Mouse (Mus musculus) lung, postnatal 36 days (tissue): ENCODE measurements at regions not wholly inside any gene's neighbourhood (a gene's known extent, or its start where the extent isn't known, plus 50 kb on each side); places are given as distances from the start of the nearest gene placed in this dataset.
A peak's percentile ranks its signal among the peaks of the same experiment; 100 is the strongest.

Experiments
- DNase-seq: peaks from one replicate; pipeline ENCODE4 v3.0.0; 2022; ENCODE audit warnings: mixed read lengths

DNA sequence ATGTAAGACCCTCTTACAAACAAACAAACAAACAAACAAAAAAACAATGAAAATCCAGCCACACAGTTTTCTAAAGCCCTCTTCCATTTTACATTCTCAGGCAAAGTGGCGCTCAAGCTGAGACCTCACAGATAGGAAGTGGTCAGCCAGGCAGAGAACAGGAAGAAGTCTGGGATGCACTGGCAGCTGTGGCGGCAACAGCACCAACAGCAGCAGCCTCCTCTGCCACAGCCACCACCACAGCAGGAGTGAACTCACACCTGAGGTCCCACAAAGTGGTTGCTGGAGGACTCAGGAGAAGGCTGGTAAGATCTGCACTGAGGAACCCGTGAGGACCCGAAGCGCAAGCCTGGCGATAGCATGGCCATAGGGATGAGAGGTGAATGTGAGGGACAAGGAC is 156.3 kb downstream of the Grm4 start:
- DNase-seq, result no peak

DNA sequence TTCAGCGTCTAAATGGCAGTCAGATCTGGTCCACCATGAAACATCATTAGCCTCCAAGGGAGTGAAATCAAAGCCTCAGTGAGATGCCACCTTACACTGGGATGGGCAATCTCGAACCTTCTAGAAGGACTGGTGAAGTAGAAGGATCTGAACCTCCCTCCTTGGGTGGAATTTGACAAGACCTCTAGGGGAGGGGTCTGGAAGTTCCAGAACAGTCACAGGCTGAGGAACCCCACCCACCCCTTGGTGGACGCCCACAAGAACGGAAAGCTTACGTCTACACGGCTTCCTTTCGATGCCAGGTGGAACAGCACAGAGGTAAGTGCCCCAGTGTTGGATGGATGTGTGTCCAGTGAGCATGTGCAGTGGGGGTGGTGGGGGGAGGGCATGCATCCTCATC is 156.9 kb downstream of the Grm4 start:
- no peak for DNase-seq

DNA sequence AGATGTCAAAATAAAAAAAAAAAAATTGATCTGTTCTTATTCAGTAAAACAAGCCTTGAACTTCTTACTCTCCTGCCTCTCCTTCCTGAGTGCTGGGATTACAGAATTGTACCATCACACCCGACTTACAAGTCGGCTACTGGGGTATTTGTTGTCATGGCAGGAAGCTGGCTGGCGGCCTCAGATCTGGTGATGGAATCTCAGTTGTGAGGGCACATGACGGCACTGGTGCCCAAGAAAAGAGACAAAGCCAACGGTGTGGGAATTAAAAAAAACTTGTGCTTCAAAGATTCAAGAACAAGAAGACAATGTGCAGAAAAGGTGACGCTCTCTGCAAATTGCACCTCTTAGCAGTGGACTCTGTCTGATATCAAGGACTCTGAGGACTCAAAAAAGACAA is 157.3 kb downstream of the Grm4 start:
- no peak for DNase-seq

DNA sequence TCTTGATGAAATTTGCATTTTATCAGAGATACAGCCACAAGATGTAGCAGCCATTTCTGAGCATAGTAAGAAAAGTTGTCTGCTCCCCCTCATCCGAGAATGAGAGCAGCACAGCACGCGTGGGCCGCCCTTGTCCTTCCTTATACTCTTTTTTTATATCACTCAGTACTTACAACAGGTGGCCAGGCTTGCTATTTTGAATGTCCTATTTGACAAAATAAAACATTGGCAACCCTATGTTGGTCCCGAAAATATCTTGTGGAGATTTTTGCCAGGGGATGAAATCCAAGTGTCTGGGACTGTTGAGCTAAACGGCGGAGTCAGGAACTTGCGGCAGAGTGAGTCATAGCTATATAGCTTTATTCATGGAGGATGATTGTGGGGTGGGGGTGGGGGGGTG is 158.0 kb upstream of the Lemd2 start:
- no peak for DNase-seq

DNA sequence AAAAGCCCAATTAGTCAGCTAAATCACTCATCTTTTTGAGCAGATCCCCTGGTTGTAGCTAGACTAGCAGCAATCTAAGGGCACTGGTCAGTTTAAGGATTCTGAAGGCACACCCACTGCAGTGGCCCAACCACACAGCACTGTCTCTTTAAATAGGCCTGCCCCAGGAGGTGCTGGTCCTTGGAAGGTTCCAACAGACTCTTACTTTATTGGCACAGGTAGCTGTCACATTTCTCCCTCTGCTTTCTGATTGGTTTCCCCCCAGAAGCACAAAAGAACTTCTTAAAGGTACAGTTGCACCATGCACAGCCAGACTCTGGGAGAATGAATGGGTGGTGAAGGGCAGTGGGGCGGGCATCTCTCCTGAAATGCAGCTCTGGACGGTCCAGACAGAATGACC is 157.1 kb upstream of the Lemd2 start:
- DNase-seq, result peak; percentile 17

DNA sequence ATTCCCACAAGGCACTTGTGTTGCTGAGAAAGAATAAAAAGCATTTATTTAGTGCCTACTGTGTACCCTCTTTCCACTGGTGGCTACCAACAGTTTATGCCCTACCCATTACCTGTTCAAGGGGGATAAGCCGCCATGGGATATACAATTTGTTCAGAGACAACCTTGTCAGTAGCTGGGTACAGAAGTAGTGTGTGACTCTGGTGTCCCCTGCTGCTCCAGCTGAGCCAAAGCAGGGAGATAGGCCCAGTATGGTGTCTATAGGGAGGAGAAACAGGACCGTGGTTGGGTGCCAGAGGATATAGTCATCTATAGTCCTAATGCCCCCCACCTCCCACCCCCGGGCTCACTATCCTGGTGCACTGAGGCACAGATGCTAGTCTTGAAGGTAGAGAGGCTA is 152.6 kb upstream of the Lemd2 start:
- DNase-seq, result no peak

DNA sequence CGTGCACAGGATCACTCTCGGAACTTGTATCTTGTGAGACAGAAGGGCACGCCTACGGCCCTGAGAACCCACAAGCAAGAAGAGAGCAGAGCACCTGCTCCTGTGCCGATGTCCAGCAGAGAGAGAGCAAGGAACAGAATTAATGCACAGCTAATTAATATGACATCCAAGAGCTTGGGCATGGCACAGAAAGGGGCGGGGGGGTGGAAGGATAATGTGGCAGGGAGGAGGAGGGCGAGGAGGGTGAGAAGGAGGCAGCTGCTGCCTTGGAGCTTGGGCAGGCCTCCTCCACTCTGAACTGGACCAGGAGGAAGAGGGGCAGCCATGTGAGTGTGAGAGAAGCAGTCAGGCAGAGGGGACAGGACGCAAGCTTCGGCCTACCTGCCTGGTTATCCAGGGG is 151.4 kb upstream of the Lemd2 start:
- DNase-seq, result no peak

DNA sequence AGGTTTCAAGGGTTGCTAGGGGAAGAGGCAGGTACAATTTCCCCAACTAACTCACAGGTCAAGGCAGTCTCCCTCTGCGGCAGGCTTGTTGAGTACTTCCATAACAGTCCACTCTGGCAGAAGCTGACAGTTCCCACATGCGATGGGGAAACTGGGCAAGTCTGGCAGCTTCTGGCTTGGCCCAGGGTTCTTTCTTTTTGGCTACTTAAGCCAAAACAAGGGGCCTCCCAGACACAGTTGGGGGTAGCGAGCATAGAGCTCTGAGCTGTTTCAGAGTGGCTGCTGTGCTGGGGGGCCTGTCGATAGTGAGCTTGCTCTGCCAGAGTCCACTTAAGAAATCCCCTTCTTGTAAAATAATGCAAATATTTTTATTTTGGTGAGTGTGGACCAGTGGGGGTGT is 150.8 kb upstream of the Lemd2 start:
- DNase-seq, result no peak

DNA sequence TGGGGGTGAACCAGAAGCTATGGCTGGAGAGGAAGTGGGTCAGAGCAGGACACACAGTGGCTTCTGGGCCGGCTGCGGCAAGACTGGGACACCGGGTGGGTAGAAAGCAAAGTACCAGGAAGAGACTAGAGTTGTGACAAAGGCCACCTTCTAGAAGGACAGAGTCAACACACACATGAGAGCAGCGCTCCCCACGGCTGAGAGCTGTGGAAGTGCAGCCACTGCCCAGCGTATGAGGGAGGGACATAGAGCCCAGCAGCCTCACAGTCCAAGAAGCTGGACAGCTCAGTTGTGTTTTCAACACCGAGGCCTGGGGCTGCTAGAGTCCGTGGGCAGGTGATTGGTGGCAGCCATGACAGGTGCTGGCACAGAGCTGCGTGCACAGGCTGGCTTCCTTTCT is 145.6 kb upstream of the Lemd2 start:
- DNase-seq, result no peak

DNA sequence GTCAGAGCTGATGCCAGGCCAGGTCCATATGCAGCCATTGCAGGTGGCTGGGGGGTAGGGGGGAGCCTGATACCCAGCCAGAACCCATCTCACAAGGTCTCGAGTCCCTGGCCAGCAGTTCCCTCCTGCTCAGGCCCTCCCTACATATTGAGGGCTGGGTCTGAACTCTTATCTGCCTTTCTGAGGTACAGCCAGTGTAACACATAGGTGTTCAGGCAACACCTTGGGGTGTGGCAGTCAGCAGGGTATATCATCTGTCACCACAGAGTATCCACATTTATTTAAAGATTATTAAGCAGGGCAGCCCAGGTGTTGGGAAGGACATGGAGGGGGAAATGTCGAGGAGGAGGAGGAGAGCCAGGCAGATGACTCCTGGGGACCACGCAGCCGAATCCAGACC is 145.2 kb upstream of the Lemd2 start:
- no peak for DNase-seq

DNA sequence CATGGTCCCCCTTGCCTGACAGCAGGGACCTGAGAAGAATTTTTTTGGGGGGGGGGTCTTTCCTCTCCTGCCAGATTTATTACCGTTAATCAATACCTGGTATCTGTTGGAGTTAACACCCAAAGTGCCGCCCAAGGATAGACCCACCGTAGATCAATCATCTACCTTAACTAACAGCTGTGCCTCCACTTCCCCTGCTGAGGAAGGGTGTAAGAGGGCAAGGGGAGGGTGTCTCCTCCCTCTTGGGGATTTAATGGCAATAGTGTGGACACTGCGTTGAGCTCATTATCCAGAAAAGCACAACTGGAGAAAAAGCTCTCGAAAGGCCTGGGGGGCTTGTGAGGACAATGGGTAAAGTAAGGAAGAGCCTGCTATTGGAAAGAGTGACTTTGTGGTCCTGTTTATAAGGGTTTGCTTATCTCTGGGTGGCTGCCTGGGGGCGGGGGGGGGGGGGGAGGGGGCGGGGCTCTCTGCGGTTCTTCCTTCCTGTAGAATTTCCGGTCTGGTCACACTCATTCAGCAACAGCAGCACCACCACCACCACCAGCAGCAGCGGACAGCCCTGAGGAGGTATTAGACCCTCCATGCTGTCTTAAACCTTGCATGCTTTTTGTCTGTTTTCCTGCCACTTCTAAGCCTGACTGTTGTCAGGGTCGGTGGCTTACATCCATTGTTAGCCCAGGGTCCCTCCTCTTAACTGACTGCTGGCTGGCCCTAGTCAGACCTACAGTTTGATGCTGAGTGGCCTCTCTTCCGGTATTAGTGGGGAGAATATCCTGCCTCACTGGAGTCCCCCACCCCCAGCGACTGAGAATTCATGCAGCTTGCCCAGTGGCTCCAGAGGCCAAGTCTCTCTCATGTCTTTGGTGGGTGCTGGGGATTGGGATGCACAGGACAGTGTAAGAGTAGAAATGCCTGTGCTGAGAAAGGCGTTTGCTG is 138.0 kb upstream of the Lemd2 start:
- DNase-seq, result no peak

DNA sequence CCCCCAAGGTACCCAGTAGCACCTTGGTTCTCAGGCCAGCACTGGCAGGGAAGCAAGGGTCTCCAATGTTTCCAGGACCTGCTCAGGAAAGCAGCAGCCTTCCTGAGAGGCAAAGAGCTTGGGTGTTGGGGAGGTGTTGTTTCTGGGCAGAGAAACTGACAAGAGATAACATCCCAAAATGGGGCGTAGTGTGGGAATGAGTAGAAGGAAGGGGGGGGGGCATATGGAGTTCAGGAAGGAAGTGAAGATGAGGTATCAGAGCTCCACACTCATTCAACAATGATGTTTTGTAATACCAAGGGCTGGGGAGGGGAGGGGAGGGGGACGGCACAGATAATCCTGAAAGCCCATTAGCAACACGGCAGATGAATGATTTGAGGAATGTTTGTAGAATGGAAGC is 135.6 kb upstream of the Lemd2 start:
- DNase-seq, result no peak

DNA sequence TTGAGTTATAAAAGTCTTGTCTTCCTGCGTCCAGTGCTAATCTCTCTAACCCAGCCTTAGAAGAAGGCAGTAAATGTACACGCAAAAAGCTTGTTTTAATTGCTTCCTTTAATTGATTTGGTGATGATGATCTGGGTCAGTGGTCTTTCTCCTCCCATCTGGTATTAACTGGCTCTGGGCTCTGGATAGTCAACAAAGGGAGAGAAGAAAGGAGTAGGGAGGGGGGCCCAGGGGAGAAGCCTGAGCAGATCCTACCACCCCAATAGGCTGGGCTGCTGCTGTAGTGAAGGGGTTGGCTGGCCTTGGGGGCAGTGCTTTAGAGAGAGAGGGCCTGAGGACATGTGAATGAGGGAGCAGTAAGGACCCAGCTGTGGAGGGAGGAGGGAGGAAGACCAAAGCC is 135.0 kb upstream of the Lemd2 start:
- DNase-seq, result no peak

DNA sequence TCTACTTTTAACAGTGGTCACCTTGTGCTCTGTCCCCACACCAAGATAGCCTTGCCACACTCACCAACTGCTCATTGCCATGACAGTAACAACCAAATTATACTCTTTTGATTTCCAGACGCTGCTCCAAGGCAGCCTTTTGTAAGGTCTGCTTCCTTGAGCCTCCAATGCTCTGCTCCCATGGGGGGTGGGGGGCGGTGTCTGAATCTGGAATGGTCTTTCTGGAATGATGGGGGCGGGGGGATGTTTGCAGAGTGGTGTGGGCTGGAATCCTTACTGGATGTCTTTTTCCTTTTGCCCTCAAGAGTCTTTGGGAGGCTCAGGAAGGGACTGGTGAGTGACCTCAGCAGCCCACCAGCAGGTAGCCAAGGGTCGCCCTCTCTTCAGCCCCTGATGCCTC is 131.4 kb upstream of the Lemd2 start:
- no peak for DNase-seq

DNA sequence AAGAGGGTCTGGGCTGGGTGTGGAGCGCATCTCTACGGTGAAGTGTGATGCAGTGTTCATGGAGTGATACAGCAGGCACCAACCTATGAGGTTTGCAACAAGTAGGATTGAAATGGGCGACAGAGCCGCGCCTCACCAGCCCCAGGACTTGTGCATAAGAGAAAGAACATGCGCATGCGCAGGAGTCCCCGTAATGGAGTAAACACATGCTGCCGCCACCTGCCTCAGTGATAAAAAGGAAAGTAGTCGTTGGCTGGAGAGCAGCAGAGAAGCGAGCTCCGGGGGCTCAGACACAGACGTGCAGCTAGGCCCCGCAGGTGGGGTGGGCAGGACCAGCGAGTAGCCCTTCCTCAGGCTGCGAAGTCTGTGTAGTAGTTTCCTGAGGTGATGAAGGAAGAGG is 129.3 kb upstream of the Lemd2 start:
- no peak for DNase-seq

DNA sequence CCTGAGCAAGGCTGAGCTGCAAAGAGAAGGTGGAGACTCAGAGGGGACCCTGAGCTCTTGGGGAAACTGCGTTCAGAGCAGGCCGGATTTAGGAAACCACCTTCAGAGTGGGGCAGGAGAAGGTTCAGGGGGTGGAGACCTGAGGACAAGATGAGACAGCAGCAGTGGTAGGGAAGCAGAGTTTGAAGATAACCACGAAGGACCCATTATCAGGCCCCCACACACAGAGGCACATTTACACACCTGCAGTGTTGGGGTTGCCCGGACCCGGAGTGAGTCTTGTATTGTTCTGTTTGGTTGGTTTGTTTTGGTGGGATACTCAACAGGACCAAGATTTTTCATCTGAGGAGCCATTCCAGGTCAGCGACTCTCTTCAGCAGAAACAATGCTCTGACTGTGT is 128.9 kb upstream of the Lemd2 start:
- DNase-seq, result no peak

DNA sequence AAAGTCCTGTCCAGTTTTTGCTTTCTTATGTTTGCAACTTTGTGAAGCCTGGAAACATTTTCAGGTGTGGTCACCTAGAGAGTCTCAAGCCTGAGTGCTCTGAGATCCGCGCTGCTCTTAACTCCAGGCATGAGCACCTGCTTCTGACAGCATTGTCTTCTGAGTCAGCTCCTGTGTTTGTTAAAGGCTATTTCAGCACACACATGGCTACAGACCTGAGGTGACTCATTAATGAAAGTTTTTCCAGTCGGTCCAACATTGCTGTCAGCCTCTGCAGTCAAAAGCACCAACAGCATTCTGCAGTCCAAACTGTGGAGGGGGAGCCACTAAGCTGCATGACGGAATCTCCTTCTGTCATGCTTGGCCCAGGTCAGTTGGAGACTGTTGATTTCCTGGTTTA is 127.8 kb upstream of the Lemd2 start:
- no peak for DNase-seq

DNA sequence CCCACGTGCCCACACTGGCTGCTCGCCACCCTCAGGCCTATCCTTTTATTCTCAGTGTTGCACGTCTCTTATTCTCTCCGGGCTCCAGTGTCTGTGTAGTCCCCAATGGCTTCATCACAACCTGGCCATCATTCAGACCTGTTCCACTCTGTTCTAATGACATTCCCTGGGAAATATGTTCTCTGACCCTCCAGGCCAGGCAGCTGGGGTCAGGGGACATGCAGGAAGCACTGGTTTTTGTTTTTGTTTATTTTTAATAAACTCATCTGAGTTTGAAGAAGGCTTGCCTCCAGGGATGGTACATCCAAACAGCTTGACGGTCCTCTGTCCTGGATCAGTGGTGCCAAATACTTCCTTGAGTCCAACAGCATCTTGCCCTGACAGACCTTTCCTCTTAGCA is 127.4 kb upstream of the Lemd2 start:
- DNase-seq, result no peak

DNA sequence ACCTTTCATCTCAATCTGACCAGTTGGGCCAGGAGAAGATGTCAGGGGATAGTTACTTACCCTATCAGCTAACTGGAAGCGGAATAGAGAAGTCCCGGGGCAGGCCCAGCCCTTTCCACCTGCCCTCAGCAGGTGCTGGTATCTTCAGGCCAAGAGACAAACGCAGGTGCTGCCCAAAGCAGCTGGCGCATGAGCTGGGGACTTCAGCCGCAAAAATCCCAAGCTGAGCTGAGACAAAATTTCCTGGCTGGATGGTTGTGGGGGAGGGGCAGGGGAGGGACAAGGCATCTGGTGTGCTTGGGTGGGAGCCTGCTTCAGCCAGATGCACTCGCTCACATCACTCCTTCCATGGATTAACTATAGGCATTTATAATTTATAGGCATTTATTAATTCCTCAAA is 125.5 kb upstream of the Lemd2 start:
- DNase-seq, result no peak

DNA sequence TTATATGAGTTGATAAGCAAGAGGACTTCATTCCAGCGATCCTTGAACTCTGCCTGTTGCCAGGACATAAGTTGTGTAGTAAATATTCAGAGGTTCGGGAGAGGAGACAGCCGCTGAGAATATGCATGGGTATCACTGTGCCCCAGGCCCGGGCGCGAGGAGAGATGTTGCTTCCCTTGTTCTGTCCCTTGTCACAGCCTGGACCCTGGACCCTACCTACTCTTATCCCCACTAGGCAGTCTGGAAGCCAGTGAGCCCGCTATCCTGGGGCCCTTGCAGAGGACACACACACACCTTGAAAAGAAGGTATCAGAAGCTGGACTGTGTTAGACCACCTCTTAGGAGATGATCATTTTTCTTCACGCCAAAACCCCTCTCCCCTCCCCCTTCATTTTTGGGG is 124.9 kb upstream of the Lemd2 start:
- no peak for DNase-seq

DNA sequence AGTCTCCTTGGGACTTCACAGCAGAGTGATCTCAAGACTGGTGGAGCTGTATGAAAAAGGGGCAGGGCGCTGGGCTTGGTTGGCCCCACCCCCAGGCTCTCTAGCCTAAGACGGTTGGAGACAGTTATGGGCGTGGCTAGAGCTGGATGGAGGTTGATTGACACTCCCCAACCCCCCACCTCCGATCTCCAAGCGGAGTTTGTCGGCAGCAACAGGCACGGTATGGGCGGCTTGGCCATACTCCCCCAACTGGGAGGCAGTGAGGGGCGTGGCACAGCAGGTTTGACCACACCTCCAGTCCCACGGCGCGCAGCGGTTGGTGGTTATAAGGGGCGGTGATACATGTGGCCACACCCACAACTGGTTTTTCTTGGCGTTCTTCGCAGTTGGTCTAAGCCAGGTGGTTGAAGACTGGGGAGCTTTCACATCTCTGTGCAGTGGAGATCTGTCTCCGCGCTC is 120.8 kb upstream of the Lemd2 start:
- peak; percentile 71 for DNase-seq

DNA sequence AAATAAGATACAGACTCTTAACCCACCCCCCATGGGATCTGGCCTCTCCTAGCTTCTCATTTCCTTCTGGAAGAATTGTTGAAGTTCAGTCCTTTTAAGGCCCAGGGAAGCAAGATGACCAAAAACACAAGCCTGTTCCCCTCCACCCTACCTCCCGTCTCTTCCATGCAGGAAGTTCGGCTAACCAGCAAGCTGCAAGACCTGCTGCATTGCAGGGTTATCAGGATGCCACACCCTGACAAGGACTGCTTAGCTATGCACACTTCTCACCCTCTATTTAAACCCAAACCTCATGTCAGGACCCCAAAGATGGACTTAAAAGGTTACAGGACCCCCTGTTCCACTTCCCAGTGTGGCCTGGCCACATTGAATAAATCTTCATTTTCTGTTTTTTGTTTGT is 119.2 kb upstream of the Lemd2 start:
- DNase-seq, result no peak

DNA sequence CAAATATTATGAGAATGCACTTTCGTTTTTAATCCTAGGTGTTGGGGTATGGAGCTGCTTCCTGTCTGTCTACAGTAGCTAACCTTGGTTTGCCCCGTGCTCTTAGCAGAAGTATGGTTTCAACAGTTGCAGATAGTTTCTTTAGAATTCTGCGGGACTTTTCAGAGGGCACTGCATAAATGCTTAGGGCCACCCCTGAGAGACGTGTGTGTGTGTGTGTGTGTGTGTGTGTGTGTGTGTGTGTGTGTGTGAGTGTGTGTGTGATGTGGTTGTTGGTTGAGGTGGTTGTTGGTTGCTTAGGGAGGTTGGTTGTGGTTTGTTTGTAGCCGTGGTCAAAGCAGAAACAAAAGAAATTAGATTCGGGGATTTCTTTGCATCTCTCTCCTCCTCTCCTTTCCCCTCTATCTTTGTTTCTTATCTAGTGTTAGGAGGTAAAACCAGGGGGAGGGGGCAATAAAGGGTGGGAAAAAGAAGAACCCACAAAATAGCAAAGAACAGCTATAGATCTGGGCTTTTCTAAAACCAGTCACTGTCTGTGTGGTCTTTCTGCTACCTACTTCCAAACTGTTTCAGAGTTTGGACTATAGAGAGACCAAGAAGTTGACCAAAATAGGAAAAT is 118.7 kb upstream of the Lemd2 start:
- DNase-seq, result no peak

DNA sequence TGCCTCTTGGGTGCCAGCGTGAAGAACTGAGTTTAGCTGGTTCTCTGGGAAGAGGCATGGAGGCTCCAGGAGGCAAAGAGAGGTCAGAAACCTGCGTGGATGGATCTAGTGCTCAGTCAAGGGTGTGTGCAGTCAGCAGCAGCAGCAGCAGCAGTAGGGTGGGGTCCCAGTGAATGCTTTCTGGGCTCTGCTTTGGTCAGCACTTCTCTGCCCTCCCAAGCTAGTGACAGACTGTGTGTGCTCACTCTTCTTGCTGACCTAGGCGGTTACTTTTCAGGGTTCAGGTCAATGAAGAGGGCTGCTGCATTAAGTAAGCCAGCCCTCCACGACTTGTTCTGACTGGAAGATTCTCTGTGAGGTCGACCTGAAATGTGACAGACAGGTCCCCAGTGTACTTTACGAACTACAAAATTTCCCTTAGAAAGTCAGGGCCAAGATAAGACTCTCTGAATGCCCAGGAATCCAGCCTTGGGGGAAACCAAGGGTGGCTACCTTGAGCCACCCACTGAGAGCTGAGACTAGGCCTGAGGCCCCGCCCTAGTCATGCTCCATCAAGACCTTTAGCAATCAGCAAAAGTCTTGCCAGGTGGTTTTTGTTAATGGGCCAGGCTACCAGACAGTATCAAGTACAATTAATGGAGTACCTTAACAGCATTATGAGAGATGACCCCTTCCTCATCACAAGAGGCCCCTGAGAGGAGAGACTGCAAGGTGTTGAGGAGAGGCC is 114.9 kb upstream of the Lemd2 start:
- no peak for DNase-seq
